Mouse (Mus musculus) C2C12 (cell line): ENCODE measurements around the gene Rpl4.

Experiments
- CEBPB ChIP-seq: IDR thresholded peaks from one replicate; pipeline ENCODE4 v1.6.1; 2011; ENCODE audit warnings: low read depth, mild to moderate bottlenecking, control low read depth, moderate library complexity
- CTCF ChIP-seq: IDR thresholded peaks from one replicate; pipeline ENCODE4 v1.5.1; 2011; ENCODE audit not compliant: control insufficient read depth, insufficient read depth, insufficient read length
- MAX ChIP-seq: IDR thresholded peaks from one replicate; pipeline ENCODE4 v1.6.1; 2011; ENCODE audit warnings: mild to moderate bottlenecking, control low read depth
- MYOG ChIP-seq: IDR thresholded peaks from one replicate; pipeline ENCODE4 v1.6.1; 2011; ENCODE audit not compliant: control insufficient read depth, insufficient read length; ENCODE audit errors: extremely low read depth
- USF1 ChIP-seq: IDR thresholded peaks from one replicate; pipeline ENCODE4 v1.6.1; 2011; ENCODE audit warnings: low read depth, mild to moderate bottlenecking, control low read depth, moderate library complexity

DNA sequence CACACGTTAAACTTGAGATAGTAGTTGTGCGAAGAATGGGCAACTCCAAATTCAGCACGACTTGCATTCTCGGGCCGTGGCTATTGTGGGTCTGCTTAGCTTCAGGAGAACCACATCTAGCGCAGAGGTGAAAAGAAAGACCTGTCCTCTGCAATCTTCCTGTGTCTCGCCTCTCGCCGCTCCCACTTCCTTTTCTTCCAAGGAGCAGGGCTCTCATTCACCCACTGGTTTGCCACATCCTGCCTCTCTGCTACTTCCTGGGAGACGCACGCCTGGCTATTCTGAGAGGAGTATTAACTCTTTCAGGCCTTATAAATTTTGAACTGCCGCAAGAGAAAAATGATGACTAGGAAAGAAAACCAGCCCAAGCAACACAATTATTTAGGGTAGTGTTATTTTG lies 54.6 kb downstream of the Rpl4 start:
- TF ChIP-seq MYOG (no peak), CTCF (no peak), USF1 (no peak), MAX (no peak), CEBPB (no peak)
